Mouse (Mus musculus): Measurements from ENCODE around the gene Olfr1340.

GRCm38 (mm10) chr4:118693812-118694211 lies 26.1 kb upstream of the Olfr1340 start:
- TF ChIP-seq CTCF (IDR thresholded peaks at IDR 0.05; ENCODE audit: extremely low read depth, insufficient read depth, insufficient read length, insufficient replicate concordance) (no peak), POLR2A (IDR thresholded peaks at IDR 0.05; ENCODE audit: low read depth, low read length) (no peak)

All from spleen, adult 2 months (tissue).